Mouse (Mus musculus): ENCODE data around the gene Decr2.

DNA sequence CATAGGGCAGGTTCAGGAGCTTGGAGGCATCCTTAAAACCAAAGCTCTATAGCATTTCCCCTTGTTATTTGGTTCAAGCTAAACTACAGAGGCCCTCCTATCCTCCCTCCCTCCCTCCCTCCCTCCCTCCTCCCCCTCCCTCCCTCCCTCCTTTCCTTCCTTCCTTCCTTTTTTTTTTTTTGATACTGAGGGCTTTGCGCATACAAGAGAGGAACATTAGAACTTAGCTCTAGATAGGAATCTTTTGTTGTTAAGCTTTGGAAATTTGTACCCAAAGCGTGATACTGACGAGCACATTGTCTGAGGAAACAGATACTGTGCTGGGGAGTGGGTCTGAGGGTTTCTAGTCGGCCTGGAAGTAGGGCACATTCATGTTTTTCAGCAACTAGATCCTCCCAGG, 15.5 kb upstream of the Decr2 start:
- TF ChIP-seq GATA1 (IDR thresholded peaks at IDR 0.05; ENCODE audit: borderline replicate concordance, low read length) (no peak), FLI1 (IDR thresholded peaks at IDR 0.05; ENCODE audit: low read length) (no peak)

Measured in megakaryocyte, embryonic 14.5 days (primary cell).